Mouse (Mus musculus): Measurements from ENCODE around the gene Tmod1.

Gene Tmod1

GRCm38 (mm10) chr4:46053323-46054107 is 14.8 kb downstream of the Tmod1 start:
- DNase-seq (ENCODE audit: low spot score), result no peak

GRCm38 (mm10) chr4:46056163-46056562 is 17.4 kb downstream of the Tmod1 start:
- DNase-seq (ENCODE audit: low spot score), result no peak

DNA sequence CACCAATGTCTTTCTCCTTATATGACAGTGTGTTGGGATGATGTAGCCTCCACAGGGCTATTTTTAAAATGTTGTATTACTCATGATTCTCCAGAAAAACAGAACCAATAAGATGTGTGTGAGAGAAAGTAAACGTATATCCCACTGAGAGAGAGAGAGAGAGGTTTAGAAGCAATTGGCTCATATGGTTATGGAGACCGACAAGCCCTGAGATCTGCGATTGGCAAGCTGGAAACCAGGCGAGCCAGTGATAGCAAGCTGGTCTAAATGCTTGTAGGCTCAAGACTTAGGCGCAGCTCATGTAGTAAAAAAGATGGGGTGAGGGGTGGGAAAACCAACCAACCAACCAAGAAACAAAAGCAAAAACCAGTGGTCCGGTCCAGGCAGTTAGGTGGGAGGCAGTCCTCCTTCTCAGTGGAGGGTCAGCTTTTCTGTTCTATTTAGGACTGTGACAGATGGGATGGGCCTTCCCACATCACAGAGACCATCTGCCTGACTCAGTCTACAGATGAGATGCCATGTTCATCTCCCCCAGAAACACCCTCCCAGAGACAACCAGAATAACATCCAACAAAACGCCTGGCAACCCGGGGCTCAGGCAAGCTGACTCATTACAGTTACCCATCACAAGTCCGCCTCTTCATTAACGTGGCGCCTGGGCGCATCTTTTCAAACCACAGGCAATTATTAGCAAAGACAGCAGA is 22.7 kb downstream of the Tmod1 start:
- DNase-seq (ENCODE audit: low spot score), result no peak

DNA sequence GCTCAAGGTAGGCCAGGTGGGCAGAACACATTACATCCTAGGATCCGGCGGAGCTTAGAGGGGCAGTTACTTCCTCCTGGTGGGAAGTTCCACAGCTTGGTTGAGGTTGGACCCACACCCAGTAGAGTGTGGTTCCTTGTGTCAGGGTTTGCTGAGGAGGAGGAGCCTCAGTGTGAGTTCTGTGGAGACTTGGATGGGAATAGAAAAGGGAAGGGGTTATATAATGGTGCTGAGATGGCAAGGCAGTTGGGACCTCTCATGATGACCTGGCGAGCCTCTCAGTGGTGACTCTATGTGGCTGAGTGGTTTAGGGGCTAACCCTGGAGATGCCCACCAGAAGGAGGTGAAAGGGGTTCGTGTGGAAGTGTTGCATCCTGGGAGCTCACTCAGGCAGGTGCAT is 25.1 kb downstream of the Tmod1 start:
- no peak for DNase-seq (ENCODE audit: low spot score)

DNA sequence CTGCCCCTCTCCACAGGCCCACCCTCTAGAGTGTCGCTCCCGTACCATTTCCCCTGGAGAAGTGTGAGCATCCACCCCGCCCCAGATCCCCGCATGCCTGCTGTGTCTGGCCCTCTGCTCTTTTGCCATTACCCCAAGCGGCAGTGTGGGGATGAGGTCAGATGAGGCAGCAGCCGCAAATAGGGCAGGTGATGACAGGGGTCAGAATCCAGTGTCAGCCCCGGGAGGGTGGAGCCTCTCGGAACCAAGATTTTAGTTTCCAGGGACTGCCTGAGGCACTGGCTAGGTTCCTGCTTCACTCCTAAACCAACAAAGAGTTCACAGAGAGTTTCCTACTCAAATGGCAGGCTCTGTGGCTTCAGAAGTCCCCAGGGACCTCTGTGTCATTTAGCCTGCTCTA is 25.5 kb downstream of the Tmod1 start:
- no peak for DNase-seq (ENCODE audit: low spot score)

DNA sequence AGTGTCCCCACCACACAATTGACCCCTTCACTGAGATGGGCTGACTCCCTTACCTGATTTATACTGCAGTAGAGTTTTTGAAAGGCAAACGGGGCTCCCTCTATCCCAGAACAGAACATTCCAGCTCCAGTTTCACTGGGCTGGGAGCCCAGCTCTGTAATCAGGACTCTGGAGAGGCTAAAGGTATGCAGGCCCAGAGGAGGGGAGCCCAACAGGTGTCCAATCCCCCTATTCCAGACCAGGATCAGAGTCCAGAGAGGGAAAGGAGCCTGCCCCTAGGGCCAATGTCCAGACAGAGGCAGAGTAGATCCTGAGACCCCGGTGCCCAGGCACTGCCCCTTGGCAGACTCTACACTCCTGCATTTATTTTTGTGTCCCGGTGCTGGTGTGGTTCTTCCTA is 26.2 kb downstream of the Tmod1 start:
- no peak for DNase-seq (ENCODE audit: low spot score)

DNA sequence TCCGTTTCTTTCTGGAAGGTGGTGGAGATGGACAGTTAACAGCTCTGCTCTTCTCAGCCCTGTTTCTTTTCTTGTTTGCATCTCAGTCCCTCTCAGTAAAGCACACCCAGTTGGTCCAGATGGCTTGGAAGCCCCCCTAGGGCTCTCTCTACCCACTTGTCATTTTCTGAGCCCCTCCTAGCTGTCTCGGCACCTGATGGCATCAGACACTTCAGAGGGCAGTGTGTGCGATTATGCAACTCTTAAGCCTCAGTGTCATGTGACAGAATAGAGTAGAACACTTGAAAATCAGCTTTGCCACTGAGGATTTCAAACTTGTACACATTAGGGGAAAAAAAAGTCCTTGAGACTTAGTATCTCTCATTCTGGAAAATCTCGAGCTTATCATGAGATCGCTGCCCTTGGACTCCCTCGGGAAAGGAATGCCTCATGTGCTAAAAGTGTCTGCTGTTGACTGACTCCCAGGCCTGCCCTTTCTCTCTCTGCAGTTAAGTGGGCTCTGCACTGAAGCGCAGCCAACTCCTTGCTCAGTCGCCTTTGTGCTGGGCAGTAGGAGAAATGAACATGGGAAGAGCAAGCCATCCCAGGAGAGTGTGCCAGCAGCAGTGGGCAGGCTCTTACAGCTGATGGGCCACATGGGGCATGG is 27.1 kb downstream of the Tmod1 start:
- no peak for DNase-seq (ENCODE audit: low spot score)

DNA sequence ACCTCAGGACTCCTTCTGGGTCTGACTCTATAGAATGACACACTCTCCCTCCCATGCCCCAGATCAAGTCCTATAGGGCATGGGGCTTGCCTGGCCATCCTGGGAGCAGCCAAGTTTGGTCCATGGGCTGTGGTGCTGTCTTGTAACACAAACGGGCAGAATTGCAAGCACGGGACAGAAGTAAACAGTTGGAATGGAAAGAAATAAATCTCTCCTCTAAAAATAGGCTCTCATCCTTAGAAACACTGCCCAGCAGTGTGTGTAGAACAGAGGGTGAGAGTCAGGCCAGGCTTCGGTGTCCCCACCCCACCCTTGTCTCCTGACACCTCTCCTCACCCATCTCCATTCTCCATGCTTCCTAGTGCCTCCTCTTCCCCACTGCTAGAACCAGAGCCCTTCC is 29.3 kb downstream of the Tmod1 start:
- no peak for DNase-seq (ENCODE audit: low spot score)

GRCm38 (mm10) chr4:46068573-46068972 is 29.8 kb downstream of the Tmod1 start:
- no peak for DNase-seq (ENCODE audit: low spot score)

- DNase-seq (ENCODE audit: low spot score), result no peak
Measured at GRCm38 (mm10) chr4:46069851-46070482, 31.2 kb downstream of the Tmod1 start.

GRCm38 (mm10) chr4:46072631-46073030 is 33.9 kb downstream of the Tmod1 start:
- no peak for DNase-seq (ENCODE audit: low spot score)

GRCm38 (mm10) chr4:46073736-46074135 is 35.0 kb downstream of the Tmod1 start:
- DNase-seq (ENCODE audit: low spot score), result no peak

DNA sequence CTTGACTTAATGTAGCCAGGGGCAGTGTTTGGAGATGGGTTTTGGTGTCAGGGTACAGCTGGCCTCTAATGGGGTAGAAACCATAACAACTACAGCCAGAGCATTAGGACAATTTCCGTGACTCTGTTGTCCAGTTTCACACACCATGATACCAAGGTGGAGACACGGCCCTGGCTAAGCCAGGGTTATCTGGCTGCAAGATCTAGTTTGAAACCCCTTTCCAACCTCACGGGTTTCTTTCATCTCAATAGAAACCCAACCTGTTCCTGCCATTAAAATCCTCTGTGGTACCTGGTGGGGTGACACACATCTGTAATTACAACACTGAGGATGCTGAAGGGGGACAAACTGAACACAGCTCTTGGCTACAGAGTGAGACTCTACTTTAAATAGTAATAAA is 36.9 kb downstream of the Tmod1 start:
- no peak for DNase-seq (ENCODE audit: low spot score)

- no peak for DNase-seq (ENCODE audit: low spot score)
Measured at GRCm38 (mm10) chr4:46076892-46077291, 38.2 kb downstream of the Tmod1 start.

- DNase-seq (ENCODE audit: low spot score), result no peak
Measured at GRCm38 (mm10) chr4:46080261-46080660, 41.5 kb downstream of the Tmod1 start.

GRCm38 (mm10) chr4:46082555-46082954 is 43.8 kb downstream of the Tmod1 start:
- DNase-seq (ENCODE audit: low spot score), result no peak

GRCm38 (mm10) chr4:46084416-46085172 is 45.9 kb downstream of the Tmod1 start:
- DNase-seq (ENCODE audit: low spot score), result no peak

DNA sequence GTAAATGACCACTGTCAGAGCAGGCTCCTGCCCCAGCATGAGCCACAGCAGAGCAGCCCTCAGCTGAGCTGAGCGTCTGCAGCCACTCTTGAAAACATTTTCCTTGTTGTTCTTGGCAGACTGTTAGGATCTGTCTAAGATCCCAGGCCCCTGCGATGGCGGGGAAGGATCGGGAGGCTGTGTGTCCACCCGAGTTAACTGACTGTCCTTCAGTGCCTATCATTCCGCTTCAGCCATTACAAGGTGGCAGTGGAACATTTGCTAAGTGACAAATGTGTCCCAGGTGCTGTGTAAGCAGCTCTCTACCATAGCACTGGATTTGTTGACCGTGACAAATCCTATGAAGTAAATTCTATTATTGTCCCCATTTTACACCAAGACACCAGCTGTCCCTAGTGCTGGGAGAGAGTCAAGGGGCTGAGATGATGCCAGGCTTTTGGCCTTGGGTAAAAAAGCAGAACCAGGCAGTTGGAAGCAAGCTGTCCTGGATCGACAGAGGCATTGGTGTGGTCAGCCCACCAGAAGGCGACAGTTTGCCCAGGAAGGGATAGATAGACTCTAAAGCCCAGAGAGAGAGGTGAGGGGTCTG is 46.6 kb downstream of the Tmod1 start:
- DNase-seq (ENCODE audit: low spot score), result no peak

- no peak for DNase-seq (ENCODE audit: low spot score)
Measured at GRCm38 (mm10) chr4:46086718-46087426, 48.1 kb downstream of the Tmod1 start.

DNA sequence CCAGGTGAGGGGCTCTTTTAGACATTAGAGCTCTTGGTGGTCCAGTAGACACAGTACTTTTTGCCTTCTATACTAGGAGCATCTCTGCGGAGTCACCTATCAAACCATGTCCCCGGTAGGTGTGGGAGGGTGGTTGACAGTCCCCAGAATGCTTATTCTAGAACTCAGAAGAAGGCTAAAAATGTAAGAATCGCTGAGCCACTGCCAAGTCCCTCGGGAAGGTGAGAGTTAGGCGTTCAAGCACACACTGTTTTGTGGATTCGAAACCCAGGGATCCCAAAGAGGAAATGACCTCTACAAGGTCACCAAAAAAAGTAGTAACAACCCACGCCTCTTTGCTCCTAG is 48.7 kb downstream of the Tmod1 start:
- no peak for DNase-seq (ENCODE audit: low spot score)

DNA sequence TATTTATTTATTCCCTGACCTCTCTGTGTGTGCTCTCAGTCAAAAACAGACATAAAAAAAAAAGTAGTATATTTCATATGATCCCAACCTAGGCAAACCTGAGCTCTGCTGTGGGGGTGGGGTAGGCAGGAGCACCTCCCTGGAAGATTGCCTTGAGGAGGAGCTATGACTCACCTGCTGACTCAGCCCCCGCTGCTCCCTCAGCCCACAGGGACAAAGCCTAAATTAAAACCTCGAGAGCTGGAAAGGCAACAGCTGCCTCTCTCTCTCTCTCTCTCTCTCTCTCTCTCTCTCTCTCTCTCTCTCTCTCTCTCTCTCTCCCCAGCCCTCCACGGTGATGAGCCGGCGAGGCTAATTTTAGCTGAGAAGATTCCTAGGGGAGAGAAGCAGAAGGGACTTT is 49.1 kb downstream of the Tmod1 start:
- DNase-seq (ENCODE audit: low spot score), result no peak
